Mouse (Mus musculus) ovary, postnatal 14 days (tissue): ENCODE results near the gene Ick.
"Not testable (repeated sequence)": the region's sequence is repeated elsewhere in the genome, so short reads cannot be mapped to it uniquely, and the experiment has no call there.

Source experiments
- DNase-seq: peaks from one replicate; pipeline ENCODE4 v3.0.0; 2022; ENCODE audit warnings: low spot score

Gene Ick

DNA sequence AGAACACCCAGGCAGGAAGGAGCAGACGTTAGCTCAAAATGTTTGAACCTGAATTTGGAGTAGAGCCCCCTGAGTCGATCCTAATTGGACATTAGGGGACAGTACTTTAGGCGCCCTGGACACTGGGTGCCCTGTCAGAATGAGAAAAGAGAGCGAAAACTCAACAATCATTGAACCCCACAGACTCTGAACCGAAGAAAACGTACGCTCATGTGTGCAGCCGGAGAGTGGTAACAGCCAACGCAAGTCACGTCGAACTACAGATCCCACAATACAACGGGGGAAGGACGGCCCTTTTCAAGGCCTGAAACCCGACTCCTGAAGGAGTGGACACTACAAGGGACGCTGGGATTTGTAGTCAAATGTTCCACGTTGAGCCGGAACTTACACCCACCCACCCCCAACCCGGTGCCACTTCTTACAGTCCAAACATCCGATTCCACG, at the start of gene Ick, which contains the start of gene Fbxo9:
Gene Ick, plus strand, starts transcription at position 397 of the 444 bp plus-strand sequence.
Gene Fbxo9, minus strand, starts transcription at position 270 of the 444 bp plus-strand sequence.
- DNase-seq: peak; percentile 78

DNA sequence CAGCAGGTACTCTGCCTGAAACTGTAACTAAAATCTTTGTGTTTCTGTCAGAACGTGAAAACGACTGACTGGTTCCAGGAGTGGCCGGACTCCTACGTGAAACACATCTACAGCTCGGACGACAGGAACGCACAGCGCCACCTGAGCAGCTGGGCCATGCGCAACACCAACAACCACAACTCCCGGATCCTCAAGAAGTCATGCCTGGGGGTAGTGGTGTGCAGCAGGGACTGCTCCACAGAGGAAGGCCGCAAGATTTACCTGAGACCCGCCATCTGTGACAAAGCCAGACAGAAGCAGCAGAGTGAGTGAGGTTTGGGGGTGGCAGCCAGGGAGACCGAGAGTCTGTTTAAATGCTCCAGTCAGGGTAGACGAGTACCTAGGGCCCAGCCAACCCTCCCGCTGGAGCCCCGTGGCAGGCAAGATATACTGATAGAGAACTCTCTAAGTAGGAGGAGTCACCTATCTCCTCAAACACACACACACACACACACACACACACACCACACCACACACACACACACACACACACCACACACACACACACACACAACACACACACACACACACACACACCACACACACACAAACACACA, 49.4 kb upstream of the Ick start:
- no peak for DNase-seq

DNA sequence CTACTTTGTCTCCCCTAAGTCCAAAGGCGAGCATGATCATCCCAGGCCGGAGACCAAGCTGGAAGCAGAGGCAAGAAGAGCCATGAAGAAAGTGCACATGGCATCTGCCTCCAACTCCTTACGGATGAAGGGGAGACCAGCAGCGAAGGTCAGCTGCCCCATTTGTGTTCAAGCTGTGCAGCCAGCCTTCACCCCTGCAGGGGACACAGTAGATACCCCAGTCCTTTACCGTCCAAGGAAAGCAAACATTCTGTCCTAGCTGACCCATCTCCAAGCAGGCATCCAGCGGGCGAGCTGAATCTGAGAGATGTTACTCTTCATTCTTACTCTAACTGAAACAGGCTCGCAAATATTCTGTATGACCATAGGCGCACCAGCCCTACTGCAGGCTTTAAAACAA, 46.6 kb upstream of the Ick start:
- no peak for DNase-seq

DNA sequence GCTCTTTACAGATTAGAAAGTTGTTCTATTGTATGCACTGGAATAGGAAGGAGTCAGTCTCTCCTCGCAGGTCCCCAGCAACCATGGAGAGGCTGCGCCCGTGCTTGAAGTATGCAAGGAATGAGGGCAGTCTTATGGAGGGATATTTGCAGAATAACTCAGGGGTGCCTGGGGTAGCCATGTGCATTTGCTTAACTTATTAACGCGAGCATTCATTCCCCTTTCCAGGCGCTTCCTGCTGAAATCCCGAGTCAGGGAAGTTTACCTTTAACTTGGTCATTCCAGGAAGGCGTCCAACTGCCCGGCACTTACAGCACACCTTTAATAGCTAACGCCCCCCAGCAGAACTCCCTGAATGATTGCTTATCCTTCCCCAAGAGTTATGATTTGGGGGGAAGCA, 44.9 kb upstream of the Ick start:
- no peak for DNase-seq

DNA sequence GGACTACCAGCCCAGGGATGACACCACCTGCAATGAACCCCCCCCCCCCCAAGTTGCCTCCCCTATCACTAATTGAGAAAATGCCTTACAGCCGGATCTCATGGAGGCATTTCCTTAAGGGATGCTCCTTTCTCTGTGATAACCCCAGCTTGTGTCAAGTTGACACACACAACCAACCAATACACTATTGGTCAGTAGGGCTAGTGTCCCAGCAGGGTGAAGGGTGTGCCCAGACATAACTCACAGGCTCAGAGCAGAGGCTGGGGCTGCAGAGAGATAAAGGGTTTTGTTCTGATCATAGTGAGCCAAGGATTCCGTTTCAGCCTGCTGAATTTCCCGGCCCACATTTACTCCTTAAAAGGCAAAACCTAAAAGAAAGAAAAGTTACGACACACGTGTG, 38.5 kb upstream of the Ick start:
- no peak for DNase-seq

DNA sequence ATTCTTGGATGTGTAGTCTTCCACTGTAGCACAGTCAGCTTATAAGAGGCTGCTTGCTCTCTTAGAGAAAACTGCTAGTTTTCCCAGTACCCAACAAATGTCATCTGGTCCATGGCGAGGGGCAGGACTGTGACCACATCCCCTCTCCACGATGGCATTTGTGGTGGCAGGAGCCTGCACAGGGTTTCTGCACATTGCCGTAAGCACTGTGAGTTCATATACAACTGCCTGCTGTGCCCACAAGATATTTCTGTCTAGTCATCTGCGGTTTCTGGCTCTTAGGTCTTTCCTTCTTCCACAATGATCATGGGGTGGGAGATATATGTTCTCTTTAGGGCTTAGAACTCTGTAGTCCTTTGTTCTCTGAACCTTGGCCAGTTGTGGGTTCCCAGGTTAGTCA, 37.4 kb upstream of the Ick start:
- DNase-seq: no peak

DNA sequence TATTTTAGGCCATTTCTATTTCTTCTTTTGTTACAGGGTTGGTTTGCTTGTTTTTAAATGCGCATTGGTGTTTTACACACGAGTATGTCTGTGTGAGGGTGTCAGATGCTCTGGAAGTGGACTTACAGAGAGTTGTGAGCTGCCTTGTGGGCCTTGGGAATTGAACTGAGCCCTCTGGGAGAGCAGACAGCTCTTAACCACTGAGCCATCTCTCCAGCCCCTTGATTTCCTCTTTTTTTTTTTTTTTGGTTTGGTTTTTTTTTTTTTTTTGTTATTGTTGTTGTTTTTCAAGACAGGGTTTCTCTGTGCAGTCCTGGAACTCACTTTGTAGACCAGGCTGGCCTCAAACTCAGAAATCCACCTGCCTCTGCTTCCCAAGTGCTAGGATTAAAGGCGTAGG, 35.7 kb upstream of the Ick start:
- not testable (repeated sequence) for DNase-seq

DNA sequence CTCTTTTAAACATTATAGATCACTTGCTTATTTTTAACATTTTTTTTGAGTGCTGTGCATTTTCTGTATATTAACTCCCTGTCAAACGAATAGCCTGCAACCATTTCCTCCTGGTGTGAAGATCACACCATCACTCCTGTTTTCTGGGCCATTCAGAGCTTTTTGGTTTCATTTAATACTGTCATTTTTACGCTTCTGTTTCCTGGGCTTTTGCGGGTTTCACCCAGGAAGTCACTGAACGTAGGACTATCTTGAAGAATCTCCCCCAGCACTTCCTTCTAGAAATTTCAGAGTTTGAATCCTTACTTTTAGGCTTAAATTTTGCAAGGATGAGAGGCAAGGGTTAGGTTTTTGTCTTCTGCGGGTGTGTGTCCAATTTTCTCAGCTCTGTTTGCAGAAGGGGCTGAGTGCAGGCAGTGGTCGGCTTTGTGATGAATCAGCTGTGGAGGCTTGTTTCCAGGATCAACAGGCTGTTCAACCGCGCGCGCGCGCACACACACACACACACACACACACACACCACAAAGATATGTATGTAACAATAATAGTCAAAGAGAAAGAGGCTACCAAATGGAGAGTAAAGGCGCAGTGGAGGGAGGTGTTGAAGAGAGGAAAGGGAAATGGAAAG, 35.2 kb upstream of the Ick start:
- no peak for DNase-seq

DNA sequence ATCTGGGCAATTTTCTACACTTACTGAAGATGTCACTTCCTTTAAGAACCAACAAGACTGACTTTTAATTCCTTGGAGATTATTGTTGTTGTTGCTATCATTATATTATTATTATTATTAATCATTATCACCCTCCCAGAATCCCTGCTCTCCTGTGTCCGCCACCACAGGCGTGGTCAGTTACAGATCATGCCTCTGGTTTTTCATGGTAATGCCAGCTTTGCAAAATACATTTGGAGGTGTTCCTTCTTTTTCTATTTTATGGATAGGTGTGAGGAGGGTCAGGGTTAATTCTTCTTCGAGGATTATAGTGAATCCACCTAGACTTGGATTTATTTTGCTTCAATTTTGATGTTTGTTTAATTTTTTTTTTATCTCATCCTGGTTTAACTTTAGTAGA, 33.7 kb upstream of the Ick start:
- DNase-seq: no peak

DNA sequence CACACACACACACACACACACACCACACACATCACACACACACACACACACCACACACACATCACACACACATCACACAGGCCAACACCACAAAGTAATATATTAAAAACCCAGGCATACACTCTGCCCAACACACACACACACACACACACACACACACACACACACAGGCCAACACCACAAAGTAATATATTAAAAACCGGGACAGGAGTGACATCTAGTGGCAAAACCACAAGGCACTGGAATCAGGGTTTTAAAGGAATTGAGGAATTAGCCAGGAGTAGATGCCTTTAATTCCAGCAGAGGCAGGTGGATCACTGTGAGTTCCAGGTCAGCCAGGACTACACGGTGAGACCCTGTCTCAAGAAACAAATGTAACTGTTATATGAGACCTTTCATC, 30.8 kb upstream of the Ick start:
- DNase-seq: no peak

DNA sequence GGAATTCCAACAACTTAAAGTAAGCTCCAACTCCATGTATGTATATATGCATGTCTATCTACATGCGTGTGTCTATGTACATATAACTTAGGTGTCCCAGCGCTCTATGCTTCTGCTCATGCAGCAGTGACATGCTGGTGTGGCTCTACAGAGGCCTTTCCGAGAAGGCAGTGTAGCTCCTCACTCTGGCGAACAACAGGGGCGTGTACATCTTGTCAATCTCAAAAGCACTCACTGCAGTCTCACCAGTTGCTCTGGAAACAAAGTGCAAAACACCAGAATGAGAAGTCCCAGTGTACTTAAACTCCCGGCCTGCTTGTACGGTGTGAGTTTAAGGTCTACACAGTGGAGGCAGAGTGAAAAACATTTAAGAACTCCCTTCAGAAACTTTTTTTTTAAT, 27.2 kb upstream of the Ick start:
- DNase-seq: no peak

DNA sequence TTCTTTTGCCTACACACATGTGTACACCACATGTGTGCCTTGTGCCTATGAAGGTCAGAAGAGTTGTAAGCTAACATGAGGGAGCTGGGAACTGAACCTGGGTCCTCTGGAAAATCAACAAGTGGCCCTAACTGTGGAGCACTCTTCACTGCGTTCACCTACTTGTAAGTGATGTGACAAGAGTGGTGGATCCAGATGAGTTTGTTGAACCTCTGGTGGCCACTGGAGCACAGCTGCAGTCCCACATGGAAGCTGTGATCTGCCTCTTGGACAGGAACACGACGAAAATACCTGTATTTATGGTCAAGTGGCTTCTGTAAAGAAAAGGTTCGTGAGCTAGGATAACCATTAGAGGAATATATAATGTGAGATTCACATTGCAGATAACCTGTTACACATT, 24.7 kb upstream of the Ick start:
- no peak for DNase-seq

DNA sequence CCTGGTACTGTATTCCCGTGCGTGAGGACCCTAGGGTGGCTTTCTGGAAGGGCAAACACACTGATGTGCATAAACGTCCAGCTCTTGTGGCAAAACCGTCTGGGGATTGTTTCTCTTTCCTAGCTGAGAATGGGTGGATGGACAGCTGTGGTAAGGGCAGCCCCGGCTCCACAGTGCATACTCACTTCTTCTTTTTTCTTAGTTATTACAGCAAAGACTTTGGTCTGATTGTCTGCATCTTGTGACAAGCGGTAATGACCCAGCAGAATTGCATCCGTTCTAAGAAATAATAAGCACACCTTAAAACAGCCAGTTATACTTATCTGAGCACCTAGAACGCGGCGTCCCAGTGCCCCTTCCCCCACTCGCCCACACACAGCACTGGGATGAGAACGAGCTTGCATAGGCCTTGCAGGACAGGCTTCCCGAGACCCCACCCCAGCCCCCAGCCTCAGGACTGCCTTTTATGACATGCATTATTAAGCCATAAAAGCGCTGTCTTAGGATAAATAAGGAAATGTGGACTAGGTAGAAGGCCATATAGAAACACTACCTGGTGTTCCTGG, 23.2 kb upstream of the Ick start:
- no peak for DNase-seq

DNA sequence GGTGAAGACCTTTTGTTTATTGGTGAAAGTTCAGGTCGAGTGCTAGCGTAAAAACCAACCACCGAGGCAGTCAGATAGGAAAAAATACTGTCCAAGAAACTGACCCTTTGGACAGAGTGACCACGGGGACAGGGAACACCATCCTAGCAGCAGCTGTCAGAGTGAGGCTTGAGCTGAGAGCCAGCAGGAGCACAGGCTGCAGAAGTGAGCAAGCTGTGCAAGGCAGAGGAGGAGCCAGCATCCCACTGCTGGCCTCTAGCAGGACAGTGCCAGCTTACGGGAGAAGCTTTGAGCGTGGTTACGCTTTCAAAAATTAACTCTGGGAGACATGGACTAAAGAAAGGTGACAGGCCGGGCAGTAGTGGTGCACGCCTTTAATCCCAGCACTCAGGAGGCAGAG, 21.2 kb upstream of the Ick start:
- no peak for DNase-seq

DNA sequence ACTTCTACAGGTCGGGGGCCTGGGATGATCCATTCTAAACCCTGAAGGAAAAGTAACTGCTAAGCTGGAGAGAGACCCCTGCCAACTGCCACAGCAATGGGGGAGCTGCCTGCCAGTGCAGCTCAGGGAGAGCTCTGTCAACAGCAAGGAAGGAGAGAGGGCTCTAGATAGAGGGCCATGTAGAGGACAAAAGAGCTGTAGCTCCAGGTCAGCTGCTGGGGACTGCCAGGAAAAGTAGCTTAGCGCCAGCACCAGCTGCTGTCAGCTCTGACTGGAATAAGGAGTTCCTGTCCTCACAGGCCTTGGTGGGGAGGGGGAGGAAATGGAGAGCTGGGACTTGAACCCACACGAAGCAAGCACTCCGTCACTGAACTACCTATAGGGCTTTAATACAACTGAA, 20.5 kb upstream of the Ick start:
- no peak for DNase-seq

DNA sequence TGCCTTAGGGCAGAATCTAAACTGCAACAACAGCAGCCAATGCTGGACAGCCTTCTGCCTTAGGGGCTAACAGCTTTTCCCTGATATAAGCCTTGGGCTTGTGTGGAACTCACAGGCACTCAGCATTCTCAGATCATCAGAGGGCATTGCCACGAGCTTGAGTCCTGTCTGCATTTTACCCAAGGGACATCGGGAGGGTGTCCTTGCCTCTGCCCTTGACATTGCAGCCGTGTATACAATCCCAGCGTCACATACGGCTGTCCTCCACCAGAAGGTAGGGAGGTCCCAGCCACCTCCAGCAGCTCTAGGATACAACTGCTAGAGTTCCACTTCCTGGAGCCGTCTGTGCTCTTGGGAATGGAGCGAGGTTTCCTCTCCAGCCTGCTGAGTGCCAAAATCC, 20.0 kb upstream of the Ick start:
- no peak for DNase-seq

DNA sequence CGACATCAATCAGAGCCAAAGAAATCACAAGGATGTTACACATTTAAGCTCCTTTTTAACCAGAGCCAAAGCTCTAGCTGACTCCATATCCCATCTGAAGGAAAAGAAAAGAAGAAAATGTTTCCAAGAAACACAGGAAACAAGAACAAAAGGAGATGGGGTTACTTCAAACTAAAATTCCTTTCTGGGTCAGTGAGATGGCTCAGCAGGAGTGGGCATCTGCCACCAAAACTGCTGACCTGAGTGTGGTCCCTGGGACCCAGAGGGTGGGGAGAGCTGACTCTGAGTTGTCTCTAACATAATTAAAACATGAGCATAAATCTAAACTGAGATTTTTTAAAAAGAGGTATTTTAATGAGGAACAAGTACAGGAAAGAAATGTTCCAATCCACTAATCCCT, 19.1 kb upstream of the Ick start:
- no peak for DNase-seq

DNA sequence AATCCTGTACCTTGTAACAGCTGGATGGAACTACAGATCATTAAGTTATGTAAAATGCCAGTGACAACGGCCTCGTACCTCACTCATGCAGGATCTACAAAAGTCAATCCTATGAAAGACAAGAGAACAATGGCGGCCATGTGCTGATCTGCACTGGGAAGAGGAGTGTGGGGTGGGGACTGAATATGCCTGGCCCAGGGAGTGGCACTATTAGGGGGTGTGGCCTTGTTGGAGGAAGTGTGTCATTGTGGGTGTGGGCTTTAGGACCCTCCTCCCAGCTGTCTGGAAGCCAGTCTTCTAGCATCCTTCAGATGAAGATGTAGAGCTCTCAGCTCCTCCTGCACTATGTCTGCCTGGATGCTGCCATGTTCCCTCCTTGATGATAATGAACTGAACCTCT, 18.4 kb upstream of the Ick start:
- no peak for DNase-seq

DNA sequence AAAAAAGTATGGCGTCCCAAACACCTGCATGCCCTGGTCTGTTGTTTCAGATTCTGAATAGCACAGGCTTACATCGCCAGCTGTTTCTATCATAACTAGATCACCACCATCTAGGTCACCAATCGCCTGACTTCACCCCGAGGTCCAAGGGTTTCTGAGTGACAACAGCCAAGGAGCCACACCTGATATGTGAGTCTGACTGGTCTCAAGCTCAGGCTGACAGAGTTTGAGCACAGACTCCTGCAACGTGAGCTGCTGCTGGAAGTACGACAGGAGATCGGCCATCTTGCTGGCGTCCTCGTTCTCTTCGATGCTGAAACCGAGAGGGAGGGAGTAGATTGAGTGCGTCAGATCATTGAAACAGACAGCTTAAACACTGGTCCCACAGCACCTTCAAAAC, 13.3 kb upstream of the Ick start:
- no peak for DNase-seq

DNA sequence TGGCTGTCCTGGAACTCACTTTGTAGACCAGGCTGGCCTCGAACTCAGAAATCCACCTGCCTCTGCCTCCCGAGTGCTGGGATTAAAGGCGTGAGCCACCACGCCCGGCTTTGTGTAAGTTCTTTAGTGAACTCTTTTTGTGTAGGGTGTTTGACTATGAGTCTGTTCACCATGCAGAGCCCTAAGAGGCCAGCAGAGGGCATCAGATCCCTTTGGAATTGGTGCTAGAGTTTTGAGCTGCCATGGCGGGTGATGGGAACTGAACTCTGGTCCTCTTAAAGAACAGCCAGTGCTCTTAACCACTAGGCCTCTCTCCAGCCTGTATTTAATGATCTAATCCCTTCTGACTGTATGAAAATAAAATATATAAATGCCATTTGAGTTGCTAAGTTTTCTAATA, 12.6 kb upstream of the Ick start:
- DNase-seq: no peak

DNA sequence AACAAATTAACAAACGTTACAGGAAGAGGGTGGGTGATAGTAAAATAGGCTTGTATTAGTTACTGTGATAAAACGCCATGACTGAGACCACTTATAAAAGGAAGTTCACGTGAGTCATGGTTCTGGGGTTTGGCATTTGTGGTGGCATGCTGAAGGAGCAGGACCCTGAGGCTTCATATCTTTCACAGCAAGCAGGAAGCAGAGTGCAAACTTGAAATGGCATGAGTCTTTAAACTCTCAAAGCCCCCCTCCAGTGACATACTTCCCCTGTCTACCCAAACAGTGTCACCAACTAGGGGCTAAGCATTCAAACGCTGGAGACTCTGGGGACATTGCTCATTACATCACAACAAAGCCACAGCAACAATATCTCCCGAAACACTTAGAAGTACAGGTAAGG, 8.0 kb upstream of the Ick start:
- no peak for DNase-seq

DNA sequence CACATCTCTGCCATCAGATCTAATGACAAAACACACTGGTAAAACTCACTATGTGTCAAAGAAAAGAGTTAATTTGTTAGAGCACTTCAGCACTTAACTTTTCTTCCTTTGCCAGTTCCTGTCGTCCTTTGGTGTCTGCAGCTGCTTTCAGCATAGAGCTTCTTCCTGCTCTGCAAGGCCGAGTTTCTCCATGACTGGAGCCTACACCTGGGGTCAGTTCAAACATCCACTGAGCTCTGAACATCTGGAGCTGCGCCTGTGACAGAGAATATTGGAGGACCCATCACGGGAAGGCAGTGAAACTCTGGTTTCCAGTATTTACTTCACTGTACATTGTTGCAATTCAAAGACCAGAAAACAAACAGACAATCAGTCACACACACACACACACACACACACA, 7.6 kb upstream of the Ick start:
- no peak for DNase-seq

DNA sequence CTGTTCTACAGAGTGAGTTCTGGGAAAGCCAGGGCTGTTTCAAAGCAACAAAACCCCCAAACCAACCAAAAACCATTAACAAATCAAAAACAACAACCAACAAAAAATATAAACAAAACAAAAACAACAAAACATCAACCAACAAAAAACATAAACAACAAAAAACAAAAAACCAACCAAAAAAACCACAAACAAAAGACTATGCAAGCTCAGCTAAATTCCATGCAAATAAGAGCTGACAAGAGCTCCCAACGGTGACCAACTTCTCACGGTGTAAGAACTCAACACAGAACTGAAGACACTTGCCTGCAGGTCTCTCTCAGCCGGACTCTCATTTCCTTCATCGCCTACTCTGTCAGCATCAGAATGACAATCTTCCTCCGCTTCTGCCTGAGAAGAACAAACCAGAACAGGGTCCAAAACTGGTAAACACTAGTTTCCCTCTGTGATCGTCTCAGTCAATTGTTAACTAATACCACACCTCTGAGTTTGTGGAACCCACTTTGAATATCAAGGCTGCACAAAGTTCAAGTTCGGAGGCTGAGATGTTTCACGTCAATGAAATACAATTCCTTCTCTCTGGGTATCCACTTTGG, 4.9 kb upstream of the Ick start:
- no peak for DNase-seq

DNA sequence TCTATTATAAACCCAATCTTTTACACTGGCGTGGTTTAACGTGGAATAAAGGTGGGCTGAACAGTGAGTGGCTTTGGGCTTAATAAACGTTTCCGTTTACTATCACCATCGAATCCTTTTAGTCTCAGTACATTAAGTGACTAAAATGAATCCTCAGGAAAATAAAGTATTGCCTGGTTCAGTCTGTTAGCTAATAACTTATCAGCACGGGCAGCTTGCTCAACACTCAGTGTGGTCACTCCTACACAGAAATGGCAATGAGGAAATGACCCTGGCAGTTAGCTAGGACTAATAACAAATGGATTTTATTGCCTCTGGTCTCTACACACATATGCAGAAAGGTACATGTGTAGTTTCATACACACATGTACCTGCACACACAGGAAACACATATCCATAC, 4.0 kb upstream of the Ick start:
- DNase-seq: no peak
